Mouse (Mus musculus): Measurements from ENCODE around the gene Camk2d. TPM values are rescaled to one million over a fixed set of nuclear protein-coding genes. Genes with fewer than 3 reads are reported as not detected.

The Camk2d gene
- polyA plus RNA-seq, 1 experiment from 2014 or later: 40.9 TPM

- WGBS: 81% methylated on average over 3 of the region's 3 CpGs
These were observed 164.5 kb downstream of the Camk2d start for GRCm38 (mm10) chr3:126760608-126761007.

GRCm38 (mm10) chr3:126764745-126765144 lies 168.6 kb downstream of the Camk2d start:
- 83% methylated on average over 4 of the region's 4 CpGs for WGBS
- Histone ChIP-seq H3K36me3 (ENCODE audit: control insufficient read depth, insufficient read depth, low read length) (no peaks in the 10 kb centered on the region), H3K9me3 (ENCODE audit: control insufficient read depth, low read length) (no peaks in the 10 kb centered on the region), H3K9ac (ENCODE audit: low read depth, low read length) (no peak overlapping the region), H3K4me3 (ENCODE audit: low read depth, low read length) (no peak overlapping the region), H3K4me1 (ENCODE audit: control insufficient read depth, insufficient read depth, low read length) (no peaks in the 10 kb centered on the region), H3K27ac (replicated peaks; ENCODE audit: low read depth, low read length) (no peak overlapping the region), H3K4me2 (ENCODE audit: low read depth, low read length) (no peak overlapping the region), H3K27me3 (replicated peaks; ENCODE audit: control insufficient read depth, insufficient read depth, low read length) (no peaks in the 10 kb centered on the region)
- no peak for DNase-seq (ENCODE audit: low spot score)
- no peak for ATAC-seq (ENCODE audit: low read depth)

More at GRCm38 (mm10) chr3:126760608-126761007, 164.5 kb downstream of the Camk2d start:
- Histone ChIP-seq H3K27me3 (replicated peaks; ENCODE audit: control insufficient read depth, insufficient read depth, low read length) (no peaks in the 10 kb centered on the region), H3K27ac (replicated peaks; ENCODE audit: low read depth, low read length) (no peak overlapping the region), H3K4me1 (ENCODE audit: control insufficient read depth, insufficient read depth, low read length) (no peaks in the 10 kb centered on the region), H3K4me2 (ENCODE audit: low read depth, low read length) (no peak overlapping the region), H3K9ac (ENCODE audit: low read depth, low read length) (no peak overlapping the region), H3K36me3 (ENCODE audit: control insufficient read depth, insufficient read depth, low read length) (no peaks in the 10 kb centered on the region), H3K4me3 (ENCODE audit: low read depth, low read length) (no peak overlapping the region), H3K9me3 (ENCODE audit: control insufficient read depth, low read length) (no peaks in the 10 kb centered on the region)
- DNase-seq (ENCODE audit: low spot score) (no peak), ATAC-seq (ENCODE audit: low read depth) (no peak)

- Histone ChIP-seq H3K4me1 (ENCODE audit: control insufficient read depth, insufficient read depth, low read length) (no peaks in the 10 kb centered on the region), H3K36me3 (ENCODE audit: control insufficient read depth, insufficient read depth, low read length) (no peaks in the 10 kb centered on the region), H3K4me3 (ENCODE audit: low read depth, low read length) (no peak overlapping the region), H3K27ac (replicated peaks; ENCODE audit: low read depth, low read length) (no peak overlapping the region), H3K4me2 (ENCODE audit: low read depth, low read length) (no peak overlapping the region), H3K9me3 (ENCODE audit: control insufficient read depth, low read length) (no peaks in the 10 kb centered on the region), H3K27me3 (replicated peaks; ENCODE audit: control insufficient read depth, insufficient read depth, low read length) (no peaks in the 10 kb centered on the region), H3K9ac (ENCODE audit: low read depth, low read length) (no peak overlapping the region)
- DNase-seq (ENCODE audit: low spot score): no peak
- ATAC-seq (ENCODE audit: low read depth): no peak
- 67% methylated on average over 6 of the region's 6 CpGs for WGBS
These were observed 174.0 kb downstream of the Camk2d start for GRCm38 (mm10) chr3:126770056-126770455.

- Histone ChIP-seq H3K36me3 (ENCODE audit: control insufficient read depth, insufficient read depth, low read length) (no peaks in the 10 kb centered on the region), H3K4me1 (ENCODE audit: control insufficient read depth, insufficient read depth, low read length) (no peaks in the 10 kb centered on the region), H3K4me2 (ENCODE audit: low read depth, low read length) (no peak overlapping the region), H3K4me3 (ENCODE audit: low read depth, low read length) (no peak overlapping the region), H3K9ac (ENCODE audit: low read depth, low read length) (no peak overlapping the region), H3K9me3 (ENCODE audit: control insufficient read depth, low read length) (no peaks in the 10 kb centered on the region), H3K27me3 (replicated peaks; ENCODE audit: control insufficient read depth, insufficient read depth, low read length) (no peaks in the 10 kb centered on the region), H3K27ac (replicated peaks; ENCODE audit: low read depth, low read length) (no peak overlapping the region)
- DNase-seq (ENCODE audit: low spot score) (no peak), ATAC-seq (ENCODE audit: low read depth) (no peak)
- 79% methylated on average over 8 of the region's 8 CpGs for WGBS
These were observed 174.9 kb downstream of the Camk2d start for GRCm38 (mm10) chr3:126771032-126771431.

GRCm38 (mm10) chr3:126771541-126771940 lies 175.4 kb downstream of the Camk2d start:
- no peak overlapping the region for H3K4me2 ChIP-seq (ENCODE audit: low read depth, low read length)
- peak; percentile 77 for DNase-seq (ENCODE audit: low spot score)
- no peak overlapping the region for H3K27ac ChIP-seq (replicated peaks; ENCODE audit: low read depth, low read length)
- H3K9ac ChIP-seq (ENCODE audit: low read depth, low read length): no peak overlapping the region
- no peaks in the 10 kb centered on the region for H3K9me3 ChIP-seq (ENCODE audit: control insufficient read depth, low read length)
- no peaks in the 10 kb centered on the region for H3K36me3 ChIP-seq (ENCODE audit: control insufficient read depth, insufficient read depth, low read length)
- no peaks in the 10 kb centered on the region for H3K4me1 ChIP-seq (ENCODE audit: control insufficient read depth, insufficient read depth, low read length)
- no peaks in the 10 kb centered on the region for H3K27me3 ChIP-seq (replicated peaks; ENCODE audit: control insufficient read depth, insufficient read depth, low read length)
- ATAC-seq (ENCODE audit: low read depth): peak; percentile 94
- H3K4me3 ChIP-seq (ENCODE audit: low read depth, low read length): no peak overlapping the region
- WGBS: 21% methylated on average over 6 of the region's 6 CpGs

- Histone ChIP-seq H3K4me1 (ENCODE audit: control insufficient read depth, insufficient read depth, low read length) (no peaks in the 10 kb centered on the region), H3K27me3 (replicated peaks; ENCODE audit: control insufficient read depth, insufficient read depth, low read length) (no peaks in the 10 kb centered on the region), H3K9me3 (ENCODE audit: control insufficient read depth, low read length) (no peaks in the 10 kb centered on the region), H3K36me3 (ENCODE audit: control insufficient read depth, insufficient read depth, low read length) (no peaks in the 10 kb centered on the region), H3K4me3 (ENCODE audit: low read depth, low read length) (no peak overlapping the region), H3K4me2 (ENCODE audit: low read depth, low read length) (no peak overlapping the region), H3K27ac (replicated peaks; ENCODE audit: low read depth, low read length) (no peak overlapping the region), H3K9ac (ENCODE audit: low read depth, low read length) (no peak overlapping the region)
- no peak for ATAC-seq (ENCODE audit: low read depth)
- no peak for DNase-seq (ENCODE audit: low spot score)
These were observed 179.9 kb downstream of the Camk2d start for GRCm38 (mm10) chr3:126776001-126776400.

GRCm38 (mm10) chr3:126777101-126777500 lies 181.0 kb downstream of the Camk2d start:
- Histone ChIP-seq H3K4me1 (ENCODE audit: control insufficient read depth, insufficient read depth, low read length) (no peaks in the 10 kb centered on the region), H3K9ac (ENCODE audit: low read depth, low read length) (no peak overlapping the region), H3K27ac (replicated peaks; ENCODE audit: low read depth, low read length) (no peak overlapping the region), H3K27me3 (replicated peaks; ENCODE audit: control insufficient read depth, insufficient read depth, low read length) (no peaks in the 10 kb centered on the region), H3K9me3 (ENCODE audit: control insufficient read depth, low read length) (no peaks in the 10 kb centered on the region), H3K4me2 (ENCODE audit: low read depth, low read length) (no peak overlapping the region), H3K36me3 (ENCODE audit: control insufficient read depth, insufficient read depth, low read length) (no peaks in the 10 kb centered on the region), H3K4me3 (ENCODE audit: low read depth, low read length) (no peak overlapping the region)
- ATAC-seq (ENCODE audit: low read depth): no peak
- WGBS: 95% methylated on average over 9 of the region's 9 CpGs
- no peak for DNase-seq (ENCODE audit: low spot score)

- no peak for DNase-seq (ENCODE audit: low spot score)
These were observed 181.8 kb downstream of the Camk2d start for GRCm38 (mm10) chr3:126777879-126778278.

GRCm38 (mm10) chr3:126780014-126780615 lies 184.0 kb downstream of the Camk2d start:
- H3K4me2 ChIP-seq (ENCODE audit: low read depth, low read length): no peak overlapping the region
- H3K27ac ChIP-seq (replicated peaks; ENCODE audit: low read depth, low read length): no peak overlapping the region
- no peak overlapping the region for H3K4me3 ChIP-seq (ENCODE audit: low read depth, low read length)
- 84% methylated on average over 5 of the region's 5 CpGs for WGBS
- H3K4me1 ChIP-seq (ENCODE audit: control insufficient read depth, insufficient read depth, low read length): no peaks in the 10 kb centered on the region
- H3K36me3 ChIP-seq (ENCODE audit: control insufficient read depth, insufficient read depth, low read length): no peaks in the 10 kb centered on the region
- no peak for DNase-seq (ENCODE audit: low spot score)
- H3K27me3 ChIP-seq (replicated peaks; ENCODE audit: control insufficient read depth, insufficient read depth, low read length): no peaks in the 10 kb centered on the region
- no peaks in the 10 kb centered on the region for H3K9me3 ChIP-seq (ENCODE audit: control insufficient read depth, low read length)
- no peak overlapping the region for H3K9ac ChIP-seq (ENCODE audit: low read depth, low read length)
- no peak for ATAC-seq (ENCODE audit: low read depth)

More at GRCm38 (mm10) chr3:126777879-126778278, 181.8 kb downstream of the Camk2d start:
- ATAC-seq (ENCODE audit: low read depth): no peak
- no peaks in the 10 kb centered on the region for H3K9me3 ChIP-seq (ENCODE audit: control insufficient read depth, low read length)
- H3K4me1 ChIP-seq (ENCODE audit: control insufficient read depth, insufficient read depth, low read length): no peaks in the 10 kb centered on the region
- no peaks in the 10 kb centered on the region for H3K36me3 ChIP-seq (ENCODE audit: control insufficient read depth, insufficient read depth, low read length)
- H3K4me3 ChIP-seq (ENCODE audit: low read depth, low read length): no peak overlapping the region
- H3K9ac ChIP-seq (ENCODE audit: low read depth, low read length): no peak overlapping the region
- WGBS: 82% methylated on average over 1 of the region's 1 CpGs
- H3K27ac ChIP-seq (replicated peaks; ENCODE audit: low read depth, low read length): no peak overlapping the region
- H3K4me2 ChIP-seq (ENCODE audit: low read depth, low read length): no peak overlapping the region
- H3K27me3 ChIP-seq (replicated peaks; ENCODE audit: control insufficient read depth, insufficient read depth, low read length): no peaks in the 10 kb centered on the region

All from embryonic facial prominence, embryonic 14.5 days (tissue).